Mouse (Mus musculus) liver, adult 2 months (tissue): Measurements from ENCODE around the gene Lrpap1.

Source experiments
- CTCF ChIP-seq: fragments of 200-500 bp; IDR thresholded peaks from 2 replicates; pipeline ENCODE4 v1.5.1; 2011; ENCODE audit warnings: low read depth, low read length, control low read depth
- POLR2A ChIP-seq: fragments of 200-500 bp; IDR thresholded peaks from 2 replicates; pipeline ENCODE4 v1.6.1; 2011; ENCODE audit warnings: low read length, control low read depth; ENCODE audit not compliant: insufficient read depth; ENCODE audit errors: extremely low read depth

- TF ChIP-seq CTCF (no peak), POLR2A (no peak)
Observed at GRCm38 (mm10) chr5:35084913-35085312, 20.7 kb downstream of the Lrpap1 start.
